Mouse (Mus musculus): ENCODE data around the gene Ssh2.

DNA sequence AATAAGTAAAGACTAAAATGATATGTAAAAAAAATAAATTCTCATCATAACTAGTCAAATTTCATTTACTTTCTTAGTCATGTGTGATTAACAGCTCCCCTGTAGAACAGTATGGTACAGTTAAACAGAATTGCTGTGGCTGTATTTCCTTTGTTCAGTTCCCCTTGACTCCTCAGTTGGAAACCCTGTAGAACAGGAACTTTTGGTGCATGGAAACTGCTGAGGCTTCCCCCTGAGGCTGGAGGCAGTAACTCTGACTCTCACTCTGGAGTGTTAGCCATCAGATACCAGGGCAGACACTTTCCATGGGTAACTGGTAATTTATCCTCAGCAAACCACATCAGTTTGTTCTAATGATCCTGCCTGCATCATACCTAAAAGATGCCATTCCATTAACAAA is 195.2 kb downstream of the Ssh2 start:
- no peak for TF ChIP-seq CTCF (conservative IDR thresholded peaks at IDR 0.05; ENCODE audit: low read length)
- no peak for TF ChIP-seq POU5F1 (IDR thresholded peaks at IDR 0.05; ENCODE audit: borderline replicate concordance, low read length)
- no peak for TF ChIP-seq NANOG (IDR thresholded peaks at IDR 0.05; ENCODE audit: borderline replicate concordance, low read length)
